Mouse (Mus musculus): Measurements from ENCODE around the gene Scrn1. TPM values are rescaled to one million over a fixed set of nuclear protein-coding genes. Genes with fewer than 3 reads are reported as not detected.

Scrn1 gene
- total RNA-seq (2014; rRNA removed) (117 and 121 TPM in 2 replicates), polyA plus RNA-seq (2015; fragmentation: Nextera tagmentation; extraction: Ambion mirVana) (91.7 and 93.2 TPM in 2 replicates)

- TF ChIP-seq CTCF (IDR thresholded peaks at IDR 0.05; ENCODE audit: low read depth) = peak; percentile 21; the same call in 1 of the 2 replicates
- H3K4me1 ChIP-seq (ENCODE audit: insufficient read depth, low read length) = peaks cover 18% of the 10 kb centered on the region
- H3K4me2 ChIP-seq (ENCODE audit: low read depth, low read length) = peak within 1 kb of the TSS; percentile 83
Observed at GRCm38 (mm10) chr6:54565665-54566545, at the start of gene Scrn1. Scrn1 (minus strand) TSS chr6:54566489.

GRCm38 (mm10) chr6:54606241-54606640 lies 40.0 kb upstream of the Scrn1 start:
- H3K27ac ChIP-seq = no peak overlapping the region
- WGBS = 60% methylated on average over 4 of the region's 4 CpGs
- no peak overlapping the region for H3K9ac ChIP-seq (replicated peaks; ENCODE audit: low read length)
- no peak overlapping the region for H3K4me2 ChIP-seq (ENCODE audit: low read depth, low read length)
- DNase-seq (ENCODE audit: low spot score) (no peak), ATAC-seq (no peak)
- no peaks in the 10 kb centered on the region for H3K9me3 ChIP-seq (ENCODE audit: low read length)
- no peaks in the 10 kb centered on the region for H3K27me3 ChIP-seq (ENCODE audit: insufficient read depth, low read length)
- no peaks in the 10 kb centered on the region for H3K4me1 ChIP-seq (ENCODE audit: insufficient read depth, low read length)
- TF ChIP-seq CTCF (IDR thresholded peaks at IDR 0.05; ENCODE audit: low read depth) = no peak
- H3K4me3 ChIP-seq (ENCODE audit: low read length) = no peak overlapping the region
- H3K36me3 ChIP-seq (ENCODE audit: insufficient read depth, low read length) = no peaks in the 10 kb centered on the region

More at GRCm38 (mm10) chr6:54565665-54566545, at the start of gene Scrn1:
- Histone ChIP-seq H3K36me3 (ENCODE audit: insufficient read depth, low read length) (no peaks in the 10 kb centered on the region), H3K27ac (peak within 1 kb of the TSS; percentile 94), H3K9me3 (ENCODE audit: low read length) (no peaks in the 10 kb centered on the region), H3K27me3 (ENCODE audit: insufficient read depth, low read length) (no peaks in the 10 kb centered on the region), H3K4me3 (ENCODE audit: low read length) (peak within 1 kb of the TSS; percentile 75), H3K9ac (replicated peaks; ENCODE audit: low read length) (peak within 1 kb of the TSS; percentile 86)
- DNase-seq (ENCODE audit: low spot score) (peak; percentile 86), ATAC-seq (peak; percentile 90)
- under 1% methylated on average over 59 of the region's 60 CpGs for WGBS

GRCm38 (mm10) chr6:54604001-54604715 lies 37.9 kb upstream of the Scrn1 start:
- H3K4me2 ChIP-seq (ENCODE audit: low read depth, low read length) = no peak overlapping the region
- ATAC-seq = no peak

GRCm38 (mm10) chr6:54602891-54603290 lies 36.6 kb upstream of the Scrn1 start:
- DNase-seq (ENCODE audit: low spot score) = no peak
- no peak for TF ChIP-seq CTCF (IDR thresholded peaks at IDR 0.05; ENCODE audit: low read depth)
- H3K4me3 ChIP-seq (ENCODE audit: low read length) = no peak overlapping the region
- H3K36me3 ChIP-seq (ENCODE audit: insufficient read depth, low read length) = no peaks in the 10 kb centered on the region
- no peak overlapping the region for H3K27ac ChIP-seq
- no peak overlapping the region for H3K4me2 ChIP-seq (ENCODE audit: low read depth, low read length)
- H3K4me1 ChIP-seq (ENCODE audit: insufficient read depth, low read length) = no peaks in the 10 kb centered on the region
- 82% methylated on average over 2 of the region's 2 CpGs for WGBS
- no peaks in the 10 kb centered on the region for H3K9me3 ChIP-seq (ENCODE audit: low read length)
- no peaks in the 10 kb centered on the region for H3K27me3 ChIP-seq (ENCODE audit: insufficient read depth, low read length)
- H3K9ac ChIP-seq (replicated peaks; ENCODE audit: low read length) = no peak overlapping the region
- ATAC-seq = no peak

More at GRCm38 (mm10) chr6:54604001-54604715, 37.9 kb upstream of the Scrn1 start:
- DNase-seq (ENCODE audit: low spot score) = no peak
- Histone ChIP-seq H3K9ac (replicated peaks; ENCODE audit: low read length) (no peak overlapping the region), H3K27me3 (ENCODE audit: insufficient read depth, low read length) (no peaks in the 10 kb centered on the region), H3K9me3 (ENCODE audit: low read length) (no peaks in the 10 kb centered on the region), H3K4me1 (ENCODE audit: insufficient read depth, low read length) (no peaks in the 10 kb centered on the region), H3K4me3 (ENCODE audit: low read length) (no peak overlapping the region), H3K27ac (no peak overlapping the region), H3K36me3 (ENCODE audit: insufficient read depth, low read length) (no peaks in the 10 kb centered on the region)
- TF ChIP-seq CTCF (IDR thresholded peaks at IDR 0.05; ENCODE audit: low read depth) = no peak
- 97% methylated on average over 1 of the region's 1 CpGs for WGBS

GRCm38 (mm10) chr6:54600681-54601347 lies 34.5 kb upstream of the Scrn1 start:
- 82% methylated on average over 5 of the region's 5 CpGs for WGBS
- no peak for TF ChIP-seq CTCF (IDR thresholded peaks at IDR 0.05; ENCODE audit: low read depth)
- Histone ChIP-seq H3K27me3 (ENCODE audit: insufficient read depth, low read length) (no peaks in the 10 kb centered on the region), H3K36me3 (ENCODE audit: insufficient read depth, low read length) (no peaks in the 10 kb centered on the region), H3K4me2 (ENCODE audit: low read depth, low read length) (no peak overlapping the region), H3K9me3 (ENCODE audit: low read length) (no peaks in the 10 kb centered on the region), H3K27ac (no peak overlapping the region), H3K4me1 (ENCODE audit: insufficient read depth, low read length) (peaks cover 7% of the 10 kb centered on the region; the same call in 1 of the 2 replicates), H3K4me3 (ENCODE audit: low read length) (no peak overlapping the region), H3K9ac (replicated peaks; ENCODE audit: low read length) (no peak overlapping the region)
- ATAC-seq (no peak), DNase-seq (ENCODE audit: low spot score) (no peak)

DNA sequence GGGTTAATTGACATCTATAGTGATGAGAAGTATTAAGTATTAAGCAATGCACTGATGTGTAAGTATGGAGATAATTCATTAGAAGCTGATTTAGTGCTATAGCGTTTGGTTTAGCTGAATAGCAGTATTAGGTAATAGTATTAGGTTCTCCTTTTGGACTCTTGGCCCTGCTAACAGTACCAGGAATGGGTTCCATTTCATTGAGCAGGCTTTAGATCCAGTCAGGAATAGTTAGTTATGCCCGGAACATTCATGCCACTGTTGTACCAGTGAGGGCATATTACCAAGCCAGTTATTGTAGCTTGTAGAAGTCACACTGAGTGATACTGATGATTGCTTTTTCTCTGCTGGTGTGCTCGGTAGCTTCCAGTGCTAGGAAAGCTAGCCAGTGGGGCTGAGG lies 31.4 kb upstream of the Scrn1 start:
- H3K27me3 ChIP-seq (ENCODE audit: insufficient read depth, low read length) = no peaks in the 10 kb centered on the region
- DNase-seq (ENCODE audit: low spot score) = no peak
- WGBS = 81% methylated on average over 3 of the region's 3 CpGs
- no peak overlapping the region for H3K9ac ChIP-seq (replicated peaks; ENCODE audit: low read length)
- no peak for ATAC-seq
- H3K4me1 ChIP-seq (ENCODE audit: insufficient read depth, low read length) = peaks cover 12% of the 10 kb centered on the region; the same call in 1 of the 2 replicates
- no peak for TF ChIP-seq CTCF (IDR thresholded peaks at IDR 0.05; ENCODE audit: low read depth)
- H3K9me3 ChIP-seq (ENCODE audit: low read length) = no peaks in the 10 kb centered on the region
- no peak overlapping the region for H3K4me2 ChIP-seq (ENCODE audit: low read depth, low read length)
- no peak overlapping the region for H3K4me3 ChIP-seq (ENCODE audit: low read length)
- H3K27ac ChIP-seq = no peak overlapping the region
- H3K36me3 ChIP-seq (ENCODE audit: insufficient read depth, low read length) = no peaks in the 10 kb centered on the region
